Mouse (Mus musculus): ENCODE measurements around the gene Lrch4.

DNA sequence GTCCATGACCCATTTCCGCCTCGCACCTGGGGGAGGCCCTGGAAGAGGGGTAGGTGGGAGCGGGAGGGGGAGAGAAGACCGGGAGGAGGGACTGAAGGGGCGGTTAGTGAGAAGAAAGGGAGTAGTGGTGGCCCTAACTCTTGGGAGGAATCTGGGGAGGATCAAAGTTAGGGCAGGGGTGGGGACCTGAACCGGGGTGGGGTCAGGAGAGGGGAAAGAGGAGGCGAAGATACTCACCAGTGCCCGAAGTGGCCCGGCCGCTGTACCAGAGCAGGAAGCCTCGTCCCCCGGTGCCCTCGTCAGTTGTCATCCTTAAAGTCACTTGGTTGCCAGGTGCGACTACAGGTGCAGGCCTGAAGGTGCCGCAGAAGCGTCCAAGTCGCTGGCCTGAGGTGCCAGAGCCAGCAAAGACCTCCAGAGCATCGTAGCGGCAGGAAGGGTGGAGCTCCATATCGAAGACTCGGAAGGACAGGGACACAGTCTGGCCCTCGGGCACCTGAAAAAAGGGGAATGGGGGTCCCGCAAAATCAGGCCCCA, 20.2 kb upstream of the Lrch4 start:
- TF ChIP-seq CTCF (IDR thresholded peaks at IDR 0.05; ENCODE audit: borderline replicate concordance, extremely low read depth, insufficient read depth, insufficient read length) (no peak), POLR2A (IDR thresholded peaks at IDR 0.05; ENCODE audit: borderline replicate concordance, extremely low read depth, insufficient read depth, insufficient read length, poor library complexity, severe bottlenecking) (no peak)

Data from brain, embryonic 14.5 days (tissue).